Mouse (Mus musculus): ENCODE data around the gene Cdc123.

Cdc123 gene

GRCm38 (mm10) chr2:5804440-5805045 lies 40.4 kb downstream of the Cdc123 start:
- DNase-seq = no peak

- DNase-seq = no peak
Measured at GRCm38 (mm10) chr2:5801927-5802590, 42.9 kb downstream of the Cdc123 start.

GRCm38 (mm10) chr2:5801182-5801640 lies 43.8 kb downstream of the Cdc123 start:
- no peak for DNase-seq

GRCm38 (mm10) chr2:5797816-5798672 lies 46.9 kb downstream of the Cdc123 start:
- DNase-seq = no peak

- no peak for DNase-seq
Measured at GRCm38 (mm10) chr2:5793771-5794170, 51.2 kb downstream of the Cdc123 start.

GRCm38 (mm10) chr2:5792056-5792455 lies 52.9 kb downstream of the Cdc123 start:
- DNase-seq = no peak

- DNase-seq = no peak
Measured at GRCm38 (mm10) chr2:5789625-5790160, 55.3 kb downstream of the Cdc123 start.

- no peak for DNase-seq
Measured at GRCm38 (mm10) chr2:5787391-5787790, 57.6 kb downstream of the Cdc123 start.

- DNase-seq = no peak
Measured at GRCm38 (mm10) chr2:5772464-5772863, 72.5 kb downstream of the Cdc123 start.

- DNase-seq = peak; percentile 15
Measured at GRCm38 (mm10) chr2:5770708-5771241, 74.2 kb downstream of the Cdc123 start.

- DNase-seq = no peak
Measured at GRCm38 (mm10) chr2:5769630-5770029, 75.3 kb downstream of the Cdc123 start.

- DNase-seq = no peak
Measured at GRCm38 (mm10) chr2:5768946-5769345, 76.0 kb downstream of the Cdc123 start.

- no peak for DNase-seq
Measured at GRCm38 (mm10) chr2:5762031-5762430, 82.9 kb downstream of the Cdc123 start.

GRCm38 (mm10) chr2:5760479-5761008 lies 84.4 kb downstream of the Cdc123 start:
- DNase-seq = no peak

GRCm38 (mm10) chr2:5758569-5758968 lies 86.4 kb downstream of the Cdc123 start:
- DNase-seq = no peak

- DNase-seq = no peak
Measured at GRCm38 (mm10) chr2:5750872-5751271, 94.1 kb downstream of the Cdc123 start.

- no peak for DNase-seq
Measured at GRCm38 (mm10) chr2:5749210-5749609, 95.8 kb downstream of the Cdc123 start.

GRCm38 (mm10) chr2:5747545-5748043 lies 97.4 kb downstream of the Cdc123 start:
- DNase-seq = no peak

- DNase-seq = no peak
Measured at GRCm38 (mm10) chr2:5746529-5746928, 98.4 kb downstream of the Cdc123 start.
